Mouse (Mus musculus): ENCODE measurements around the gene B3gnt2. TPM values are rescaled to one million over a fixed set of nuclear protein-coding genes. Genes with fewer than 3 reads are reported as not detected.

The B3gnt2 gene
- total RNA-seq, 2 experiments from 2014 or later = 6.3 to 8.8 TPM

DNA sequence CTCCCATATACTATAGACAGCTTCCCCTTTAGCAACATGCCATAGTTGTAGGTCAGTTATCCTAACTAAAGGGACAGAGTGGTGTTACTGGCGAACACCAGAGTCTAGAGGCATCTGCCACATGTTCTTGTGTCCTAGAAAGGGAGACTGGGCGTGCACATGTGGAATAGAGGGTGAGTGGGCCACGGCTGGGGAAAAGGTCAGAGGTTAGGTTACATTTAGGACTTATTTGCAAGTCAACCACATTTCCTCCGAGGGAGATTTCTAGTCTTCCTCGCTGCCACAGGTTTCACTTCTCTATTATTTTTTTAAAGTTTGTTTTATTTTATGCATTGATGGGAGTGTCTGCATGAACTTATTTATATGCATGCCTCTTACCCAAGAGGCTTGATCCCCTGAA is 42.4 kb downstream of the B3gnt2 start:
- no peak for DNase-seq (ENCODE audit: low spot score in 2 of 2)

DNA sequence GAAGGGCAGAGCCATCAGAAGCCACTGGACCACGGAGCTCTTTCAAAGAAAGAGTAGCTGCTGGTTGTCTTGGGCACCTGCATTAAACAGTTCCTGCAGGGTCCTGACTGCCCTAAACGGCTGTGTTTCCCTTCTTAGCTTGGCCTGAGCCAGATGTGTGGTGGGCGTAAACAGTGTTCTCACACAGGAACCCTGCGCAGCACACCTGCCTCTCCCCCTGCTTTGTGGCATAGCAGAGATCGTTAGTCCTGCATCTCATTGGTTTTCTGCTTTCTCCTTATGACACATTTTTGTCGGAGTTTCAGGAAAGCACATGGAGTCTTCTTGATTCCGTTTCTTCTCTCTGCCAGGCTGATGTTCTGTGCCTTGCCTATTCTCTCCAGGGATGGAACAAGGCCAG is 44.9 kb downstream of the B3gnt2 start:
- DNase-seq (ENCODE audit: low spot score in 2 of 2) = no peak

DNA sequence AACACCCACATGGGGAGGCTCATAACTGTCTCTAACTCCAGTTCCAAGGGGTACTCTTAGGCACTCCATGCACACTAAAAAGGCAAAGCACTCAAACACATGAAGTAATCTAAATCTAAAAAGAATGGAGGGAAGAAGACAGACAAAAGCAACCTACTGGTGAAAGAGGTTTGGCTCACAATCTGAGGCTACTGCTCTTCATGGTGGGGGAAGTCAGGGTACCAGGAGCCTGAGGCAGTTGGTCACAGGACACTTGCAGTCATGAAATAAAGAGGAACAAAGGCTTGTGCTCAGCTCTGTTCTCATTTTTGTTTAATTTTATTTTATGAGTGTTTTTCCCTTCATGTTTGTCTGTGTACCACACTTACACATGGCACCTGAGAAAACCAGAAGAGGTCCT is 45.6 kb downstream of the B3gnt2 start:
- no peak for DNase-seq (ENCODE audit: low spot score in 2 of 2)

DNA sequence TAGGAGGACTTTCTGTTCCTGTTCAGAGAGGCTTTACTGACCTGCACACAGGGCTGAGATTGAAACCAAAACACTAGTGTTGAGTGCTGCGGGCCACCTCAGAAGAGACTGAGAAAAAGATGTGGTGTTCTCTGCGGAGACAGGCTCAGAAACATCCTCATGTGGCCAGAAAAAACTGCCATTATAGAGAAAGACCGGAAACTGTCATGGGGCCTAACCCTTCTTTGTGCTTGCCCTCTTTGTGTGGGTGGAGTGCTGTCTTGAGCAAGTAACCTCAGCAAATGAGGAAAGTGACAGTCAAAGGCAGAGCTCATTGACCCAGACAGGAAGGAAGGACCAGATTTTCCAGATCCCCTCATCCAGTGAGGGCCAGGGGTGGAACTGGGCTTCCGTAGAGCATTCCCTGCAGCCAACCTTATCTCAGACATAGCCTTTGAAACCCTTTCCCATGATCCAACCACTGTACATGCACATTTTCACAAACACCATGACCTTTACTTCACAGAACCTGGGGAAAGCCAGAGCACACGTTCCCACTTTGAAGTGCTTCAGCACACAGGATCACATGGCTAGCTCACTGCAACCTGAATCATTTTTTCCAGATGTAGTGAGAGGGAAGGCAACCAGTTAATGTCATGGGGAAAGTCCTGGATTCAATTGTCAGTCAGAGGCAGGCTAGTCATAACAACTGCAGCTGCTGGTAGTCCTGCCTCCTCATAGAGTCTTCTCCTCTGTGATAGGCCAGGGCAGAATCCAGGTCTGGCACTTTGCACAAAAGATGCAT is 46.6 kb downstream of the B3gnt2 start:
- no peak for DNase-seq (ENCODE audit: low spot score in 2 of 2)

GRCm38 (mm10) chr11:22813427-22813826 is 47.3 kb downstream of the B3gnt2 start:
- DNase-seq (ENCODE audit: low spot score in 2 of 2) = no peak

DNA sequence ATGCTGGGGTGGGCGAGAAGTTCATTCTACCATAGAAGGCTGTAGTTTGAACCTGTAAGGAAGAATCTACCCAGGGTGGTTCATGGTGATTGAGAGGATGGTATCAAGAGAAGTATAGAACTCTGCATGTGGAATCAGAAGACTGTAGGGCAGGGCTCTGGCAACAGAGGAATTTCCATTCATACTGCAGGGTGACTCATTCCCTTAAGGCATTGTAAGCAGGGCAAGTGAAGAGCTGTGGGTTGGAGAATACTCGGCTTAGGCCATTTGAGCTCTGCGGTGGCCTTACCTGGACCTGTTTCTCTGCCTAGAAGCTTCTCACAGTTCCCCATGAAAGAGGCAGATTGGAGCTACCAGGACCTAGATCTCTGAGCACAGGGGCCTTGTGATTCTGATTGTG is 49.3 kb downstream of the B3gnt2 start:
- no peak for DNase-seq (ENCODE audit: low spot score in 2 of 2)

DNA sequence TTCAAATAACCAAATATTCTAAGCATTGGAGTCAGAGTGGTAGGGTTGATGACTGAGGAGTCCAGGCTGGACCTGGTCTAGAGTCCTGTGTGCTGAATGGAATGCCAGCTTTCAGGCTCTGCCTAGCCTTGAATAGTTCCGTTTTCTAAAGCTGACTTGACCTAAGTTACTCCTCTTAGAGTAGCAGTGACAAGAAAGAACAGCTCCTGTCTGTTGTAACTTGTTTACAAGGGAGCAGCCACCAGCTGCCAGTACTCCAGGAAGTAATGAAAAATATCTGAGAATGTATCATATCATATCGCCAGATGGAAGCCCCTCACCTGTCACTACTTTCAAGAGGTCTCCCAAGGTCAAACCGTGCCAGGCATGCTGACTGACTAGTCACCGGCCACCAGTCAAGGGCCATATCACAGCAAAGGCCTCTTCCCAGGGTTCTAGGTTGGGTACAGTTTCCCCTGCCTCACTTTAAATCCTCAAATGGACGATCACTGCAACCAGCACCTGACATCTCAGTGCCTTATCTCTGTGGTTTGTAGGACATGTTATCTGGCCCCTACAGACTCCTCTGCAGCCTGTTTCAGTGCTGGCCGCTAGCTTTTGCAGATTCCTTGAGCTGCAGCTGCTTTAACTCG is 51.2 kb downstream of the B3gnt2 start:
- DNase-seq (ENCODE audit: low spot score in 2 of 2) = no peak

- DNase-seq (ENCODE audit: low spot score in 2 of 2) = no peak
Measured at GRCm38 (mm10) chr11:22808040-22808439, 52.7 kb downstream of the B3gnt2 start.

DNA sequence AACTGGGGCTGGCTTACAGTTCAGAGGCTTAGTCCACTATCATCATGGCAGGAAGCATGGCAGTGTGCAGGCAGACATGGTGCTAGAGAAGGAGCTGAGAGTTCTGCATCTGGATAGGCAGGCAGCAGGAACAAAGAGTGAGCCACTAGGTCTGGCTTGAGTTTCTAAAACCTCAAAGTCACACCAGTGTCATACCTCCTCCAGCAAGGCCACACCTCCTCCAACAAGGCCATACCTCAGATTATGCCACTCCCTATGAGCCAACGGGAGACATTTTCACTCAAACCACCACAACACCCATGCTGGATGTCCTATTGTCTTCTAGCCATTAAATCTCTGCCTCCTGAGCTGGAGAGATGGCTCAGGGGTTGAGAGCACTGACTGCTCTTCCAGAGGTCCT is 55.6 kb downstream of the B3gnt2 start:
- DNase-seq (ENCODE audit: low spot score in 2 of 2) = no peak

- peak in 1 of 2 experiments; percentile 21 for DNase-seq (ENCODE audit: low spot score in 2 of 2)
Measured at GRCm38 (mm10) chr11:22799987-22800424, 60.8 kb downstream of the B3gnt2 start.

- DNase-seq (ENCODE audit: low spot score in 2 of 2) = no peak
Measured at GRCm38 (mm10) chr11:22798916-22799315, 61.8 kb downstream of the B3gnt2 start.

- no peak for DNase-seq (ENCODE audit: low spot score in 2 of 2)
Measured at GRCm38 (mm10) chr11:22794734-22795133, 66.0 kb downstream of the B3gnt2 start.

DNA sequence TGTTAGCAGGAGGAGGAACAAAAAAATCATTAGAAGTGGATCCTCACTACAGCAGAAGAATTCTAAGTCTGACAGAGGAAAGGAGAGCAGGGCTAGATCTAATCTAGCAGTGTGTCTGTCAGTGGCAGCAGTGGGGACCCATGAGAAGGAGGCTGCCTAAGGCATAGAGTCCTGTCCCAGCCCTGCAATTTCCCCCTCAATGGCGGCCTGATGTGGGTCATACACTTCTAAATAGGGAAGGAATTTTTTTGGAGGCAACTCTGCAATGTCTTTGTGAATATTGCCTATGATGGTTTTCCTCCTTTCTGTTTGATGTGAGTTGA is 66.9 kb downstream of the B3gnt2 start:
- no peak for DNase-seq (ENCODE audit: low spot score in 2 of 2)

DNA sequence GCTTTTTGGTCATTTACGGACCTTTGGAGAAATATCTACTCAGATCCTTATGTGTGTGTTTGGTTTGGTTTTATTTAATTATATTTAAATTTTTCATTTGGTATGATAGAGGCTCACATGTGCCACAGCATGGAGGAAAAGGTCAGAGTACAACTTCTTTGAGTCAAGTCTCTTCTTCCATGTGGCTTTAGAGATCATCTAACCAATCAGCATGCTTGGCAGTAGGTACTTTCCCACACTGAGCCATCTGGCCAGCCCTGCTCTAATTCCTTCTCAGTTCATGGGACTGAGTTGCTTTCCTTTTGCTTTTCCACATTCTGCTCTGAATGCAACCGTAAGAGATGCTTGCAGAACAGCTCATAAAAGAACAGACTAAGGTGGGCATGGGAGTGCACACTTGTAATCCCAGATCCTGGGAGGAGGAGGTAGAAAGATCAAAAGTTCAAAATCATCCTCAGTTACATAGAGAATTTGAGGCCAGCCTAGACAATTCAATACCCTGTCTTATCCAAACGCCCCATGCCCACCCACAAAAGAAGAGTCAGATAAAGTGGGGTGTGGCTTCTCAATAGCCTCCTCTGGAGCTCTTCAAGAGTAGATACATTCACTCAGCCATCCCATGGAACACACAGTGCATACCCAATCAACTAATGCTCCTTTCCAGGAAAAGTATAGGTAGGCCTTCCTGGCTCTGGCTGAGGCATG is 67.4 kb downstream of the B3gnt2 start:
- DNase-seq (ENCODE audit: low spot score in 2 of 2) = no peak

DNA sequence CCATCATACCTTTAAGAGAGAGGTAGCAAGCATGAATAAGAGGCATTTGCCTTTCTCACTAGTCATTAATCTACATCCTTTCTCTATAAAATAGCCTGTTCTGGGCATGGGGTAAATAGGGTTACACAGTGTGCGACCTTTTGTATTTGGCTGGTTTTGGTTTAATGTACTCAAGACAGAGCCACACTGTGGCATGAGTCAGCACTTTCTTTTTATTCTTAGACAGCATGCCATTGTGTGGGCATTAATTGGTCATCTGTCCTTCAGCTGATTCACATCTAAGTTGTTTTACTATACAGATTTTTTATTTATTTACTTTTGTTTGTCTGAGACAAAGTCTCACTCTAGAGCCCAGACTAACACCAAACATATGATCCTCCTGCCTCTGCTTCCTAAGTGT is 68.6 kb downstream of the B3gnt2 start:
- DNase-seq (ENCODE audit: low spot score in 2 of 2) = no peak

DNA sequence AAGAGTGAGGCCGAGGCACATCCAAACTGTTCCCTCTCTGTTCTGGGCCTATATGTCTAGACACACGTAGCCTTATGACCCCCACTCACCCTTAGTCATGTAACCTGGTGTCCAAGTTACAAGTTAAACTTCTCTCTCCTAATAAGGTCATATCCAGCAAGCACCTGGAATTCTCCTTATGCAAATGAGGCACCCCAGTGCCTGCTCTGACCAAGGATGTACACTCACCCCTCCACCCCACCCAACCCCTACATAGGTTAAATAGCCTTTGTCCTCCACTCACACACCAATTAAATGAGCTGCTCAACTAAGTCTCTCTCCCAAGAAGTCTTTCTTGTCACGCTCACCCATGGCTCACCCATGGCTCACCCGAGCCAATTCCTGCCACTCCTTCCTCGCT is 69.0 kb downstream of the B3gnt2 start:
- DNase-seq (ENCODE audit: low spot score in 2 of 2) = no peak

GRCm38 (mm10) chr11:22787833-22788232 is 72.9 kb downstream of the B3gnt2 start:
- no peak for DNase-seq (ENCODE audit: low spot score in 2 of 2)

GRCm38 (mm10) chr11:22784477-22784876 is 76.3 kb downstream of the B3gnt2 start:
- DNase-seq (ENCODE audit: low spot score in 2 of 2) = no peak

DNA sequence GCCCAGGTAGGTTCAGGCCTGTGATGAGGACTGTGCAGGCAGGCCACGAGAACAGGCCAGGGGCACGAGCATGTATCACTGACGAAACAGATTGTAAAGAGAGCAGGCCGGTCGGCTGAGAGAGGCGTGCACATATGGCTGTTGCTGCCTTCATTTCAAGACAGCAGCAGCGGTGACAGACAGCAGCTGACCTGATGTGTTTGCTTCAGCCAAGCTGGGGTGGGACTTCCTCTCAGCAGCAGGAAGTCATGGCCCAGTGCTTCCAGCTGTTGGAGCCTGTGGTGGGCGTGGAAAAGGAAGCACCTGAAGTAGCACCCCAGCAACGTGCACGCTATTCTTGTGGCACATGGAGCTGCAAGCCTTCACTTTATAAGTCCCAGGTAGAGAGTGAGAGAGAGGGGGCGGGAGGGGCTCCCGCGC is 78.0 kb downstream of the B3gnt2 start:
- DNase-seq (ENCODE audit: low spot score in 2 of 2) = no peak

DNA sequence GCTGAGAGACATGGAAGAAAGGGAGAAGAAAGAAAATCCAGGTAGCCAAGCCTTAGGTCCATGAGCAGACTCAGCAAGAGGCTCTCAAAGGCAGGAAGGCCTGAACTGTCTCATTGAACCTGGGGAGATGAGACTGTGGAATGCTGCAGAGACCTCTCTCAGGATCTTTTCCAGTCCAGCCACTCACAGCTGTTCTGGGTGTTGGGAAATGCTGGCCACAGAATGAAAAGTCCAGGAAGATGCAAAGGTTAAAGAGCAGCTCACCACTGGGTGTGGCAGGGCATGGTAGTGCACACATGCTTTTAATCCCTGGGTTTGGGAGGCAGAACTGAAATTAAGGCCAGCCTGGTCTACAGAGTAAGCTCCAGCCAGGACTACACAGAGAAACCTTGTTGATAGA is 79.6 kb downstream of the B3gnt2 start:
- DNase-seq (ENCODE audit: low spot score in 2 of 2) = no peak

DNA sequence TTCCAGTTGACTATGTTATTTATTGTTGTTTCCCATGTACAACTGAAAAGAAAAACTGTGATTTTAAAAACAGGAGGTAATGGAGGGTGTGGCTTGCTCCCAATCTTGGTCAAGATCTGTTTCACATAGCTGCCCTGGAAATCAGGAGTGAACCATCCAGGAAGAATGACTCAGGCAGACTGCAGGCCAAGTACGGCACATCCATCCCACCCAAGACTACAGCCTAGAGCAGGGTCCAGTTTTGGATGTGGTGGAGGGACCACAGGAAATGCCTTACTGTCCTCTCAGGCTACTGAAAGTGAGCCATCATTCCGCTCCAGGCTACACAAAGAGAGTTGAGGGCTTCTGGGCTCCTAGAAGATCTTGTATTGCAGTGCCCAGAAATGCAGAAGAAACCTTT is 80.0 kb downstream of the B3gnt2 start:
- no peak for DNase-seq (ENCODE audit: low spot score in 2 of 2)

DNA sequence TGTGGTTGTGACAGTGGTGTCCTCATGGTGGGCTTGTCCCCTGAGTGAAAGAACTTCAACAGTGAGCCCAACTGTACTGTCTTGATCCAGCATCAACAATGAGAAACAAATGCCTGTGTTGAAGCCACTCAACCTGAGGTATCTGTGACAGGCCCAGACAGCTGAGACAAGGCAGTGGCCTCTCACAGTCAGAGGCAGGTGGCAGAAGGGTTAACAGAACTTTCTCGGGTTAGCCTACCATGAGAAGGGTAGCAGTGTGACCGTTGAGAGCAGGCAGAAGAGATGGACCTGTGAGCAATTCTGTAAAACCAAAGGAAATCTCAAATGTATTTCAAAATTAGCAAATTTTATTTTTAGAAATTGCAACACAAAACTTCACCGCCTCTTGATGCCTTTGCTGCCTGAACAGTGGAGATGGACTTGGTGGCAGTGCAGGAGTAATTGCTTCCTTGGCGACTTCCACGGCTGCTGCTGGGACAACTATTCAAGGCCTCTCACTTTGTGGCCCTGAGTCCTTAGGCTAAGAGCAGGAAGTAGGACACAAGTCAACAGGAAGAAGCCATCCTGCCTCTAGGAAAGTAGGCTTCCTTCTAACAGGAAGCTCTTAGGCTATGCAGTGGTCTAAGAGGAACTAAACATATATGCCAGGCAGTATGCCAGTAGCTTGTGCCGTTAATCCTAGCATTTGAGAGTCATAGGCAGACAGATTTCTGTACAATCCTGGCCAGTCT is 80.8 kb downstream of the B3gnt2 start:
- DNase-seq (ENCODE audit: low spot score in 2 of 2) = no peak

Data from gastrocnemius, postnatal 4 days (tissue).